Mouse (Mus musculus) liver, embryonic 12.5 days (tissue): ENCODE results near the gene Epn3. TPM values are rescaled to one million over a fixed set of nuclear protein-coding genes. Genes with fewer than 3 reads are reported as not detected.

Experiments used
- ATAC-seq: fragments of 200-750 bp; cut with Nextera tagmentation; 2 replicates; pipeline ENCODE4 v1.8.0; 2017; ENCODE audit warnings: moderate number of reproducible peaks, mild to moderate bottlenecking, moderate library complexity
- H3K27ac ChIP-seq: fragments of 300-500 bp; sonication (generic); 2 replicates; pipeline ENCODE4 v1.5.1; 2016; ENCODE audit warnings: mild to moderate bottlenecking
- H3K27me3 ChIP-seq: fragments of 300-500 bp; sonication (generic); replicated peaks from 2 replicates; pipeline ENCODE4 v1.6.1; 2016; ENCODE audit warnings: mild to moderate bottlenecking, moderate library complexity
- H3K36me3 ChIP-seq: fragments of 300-500 bp; sonication (generic); 2 replicates; pipeline ENCODE4 v1.6.1; 2016; ENCODE audit warnings: mild to moderate bottlenecking, moderate library complexity
- H3K4me1 ChIP-seq: fragments of 300-500 bp; sonication (generic); 2 replicates; pipeline ENCODE4 v1.6.1; 2016
- H3K4me2 ChIP-seq: fragments of 300-500 bp; sonication (generic); 2 replicates; pipeline ENCODE4 v1.6.1; 2016; ENCODE audit warnings: mild to moderate bottlenecking, moderate library complexity
- H3K4me3 ChIP-seq: fragments of 300-500 bp; sonication (generic); 2 replicates; pipeline ENCODE4 v1.5.1; 2016; ENCODE audit warnings: mild to moderate bottlenecking, moderate library complexity
- H3K9ac ChIP-seq: fragments of 300-500 bp; sonication (generic); 2 replicates; pipeline ENCODE4 v1.6.1; 2016; ENCODE audit warnings: mild to moderate bottlenecking, moderate library complexity
- H3K9me3 ChIP-seq: fragments of 300-500 bp; sonication (generic); replicated peaks from 2 replicates; pipeline ENCODE4 v1.6.1; 2016; ENCODE audit warnings: mild to moderate bottlenecking, moderate library complexity
- WGBS: fragments of 180-500 bp; shearing (Covaris S2); methylation state at CpG from one replicate; pipeline ENCODE4 v1.1.7; 2016; ENCODE audit not compliant: insufficient replicate concordance; 5-methylcytosine and 5-hydroxymethylcytosine counted together
- polyA plus RNA-seq: library from polyadenylated mRNA; unstranded; fragments of >200 nt; fragmentation: Nextera tagmentation; extraction: Ambion mirVana; gene quantifications from 2 replicates; pipeline ENCODE4 v1.2.1, GENCODE M21; 2016

The Epn3 gene
- polyA plus RNA-seq, 1 experiment from 2014 or later = not detected

GRCm38 (mm10) chr11:94475722-94476121 is 24.1 kb downstream of the Epn3 start:
- H3K27me3 ChIP-seq = peaks cover 98% of the 10 kb centered on the region
- no peaks in the 10 kb centered on the region for H3K36me3 ChIP-seq
- no peak for ATAC-seq
- H3K4me1 ChIP-seq = peaks cover 23% of the 10 kb centered on the region
- H3K4me2 ChIP-seq = no peak overlapping the region
- no peaks in the 10 kb centered on the region for H3K9me3 ChIP-seq
- H3K9ac ChIP-seq = no peak overlapping the region
- H3K4me3 ChIP-seq = no peak overlapping the region
- H3K27ac ChIP-seq = no peak overlapping the region
- WGBS = 23% methylated on average over 11 of the region's 11 CpGs

GRCm38 (mm10) chr11:94474544-94474910 is 25.2 kb downstream of the Epn3 start:
- peak overlapping the region; percentile 76 for H3K4me2 ChIP-seq
- peak overlapping the region; percentile 52 for H3K4me3 ChIP-seq
- H3K9me3 ChIP-seq = no peaks in the 10 kb centered on the region
- 5% methylated on average over 11 of the region's 11 CpGs for WGBS
- H3K9ac ChIP-seq = no peak overlapping the region
- no peak overlapping the region for H3K27ac ChIP-seq
- H3K36me3 ChIP-seq = no peaks in the 10 kb centered on the region
- peaks cover 25% of the 10 kb centered on the region for H3K4me1 ChIP-seq
- peaks cover 100% of the 10 kb centered on the region for H3K27me3 ChIP-seq
- peak; percentile 14; the same call in 1 of the 2 replicates for ATAC-seq

- under 1% methylated on average over 49 of the region's 71 CpGs for WGBS
- H3K27ac ChIP-seq = no peak within 1 kb of the TSS
- H3K9ac ChIP-seq = peak within 1 kb of the TSS; percentile 35; the same call in 1 of the 2 replicates
- peaks cover 100% of the 10 kb centered on the region for H3K27me3 ChIP-seq
- H3K9me3 ChIP-seq = no peaks in the 10 kb centered on the region
- peak within 1 kb of the TSS; percentile 52 for H3K4me3 ChIP-seq
- peaks cover 30% of the 10 kb centered on the region for H3K4me1 ChIP-seq
- peak within 1 kb of the TSS; percentile 76 for H3K4me2 ChIP-seq
- H3K36me3 ChIP-seq = no peaks in the 10 kb centered on the region
- peak; percentile 82 for ATAC-seq
Measured at GRCm38 (mm10) chr11:94473707-94474543, 25.8 kb downstream of the Epn3 start, which contains the start of gene Cacna1g. Gene Cacna1g, minus strand, starts transcription at chr11:94474198.

DNA sequence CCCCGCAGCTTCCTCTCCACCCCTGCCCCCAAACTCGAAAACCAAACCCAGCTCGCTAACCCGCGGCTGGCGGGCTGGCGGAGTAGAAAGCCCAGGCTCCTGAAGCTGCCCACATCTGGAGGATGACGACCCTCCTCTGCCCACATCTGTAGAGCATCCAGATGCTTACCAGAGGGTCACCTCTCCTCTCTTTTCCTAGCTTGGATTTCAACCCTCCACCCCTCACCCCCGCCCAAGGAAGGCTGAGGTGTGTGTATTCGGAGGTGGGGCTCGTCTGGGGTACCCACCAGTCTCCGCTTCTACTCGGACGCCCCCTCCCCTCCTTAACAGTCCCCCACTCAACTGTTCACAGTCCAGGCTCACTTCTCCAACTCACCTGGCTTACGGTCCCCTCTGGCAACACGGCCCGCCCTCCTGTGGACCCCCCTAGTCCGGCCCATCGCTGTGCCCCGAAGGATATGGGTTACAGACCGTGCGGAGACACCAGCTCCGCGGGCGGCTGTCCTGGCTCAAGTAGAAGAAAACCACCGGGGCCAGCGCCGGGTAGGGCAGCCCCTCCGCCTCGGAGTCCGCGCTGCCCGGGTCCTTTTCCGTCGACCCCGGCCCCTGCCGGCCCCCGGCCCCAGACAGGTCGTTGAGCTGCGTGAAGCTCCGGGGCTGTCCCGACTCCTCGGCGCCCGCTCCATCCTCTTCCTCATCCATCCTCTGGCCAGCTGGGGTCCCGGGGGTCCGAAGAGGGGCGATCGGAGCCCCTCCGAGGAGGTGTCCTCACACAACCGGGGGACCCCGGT is 26.7 kb downstream of the Epn3 start:
- H3K27ac ChIP-seq = no peak overlapping the region
- no peak; the same call in 1 of the 2 replicates for ATAC-seq
- peak overlapping the region; percentile 76 for H3K4me2 ChIP-seq
- H3K4me1 ChIP-seq = peaks cover 30% of the 10 kb centered on the region
- H3K27me3 ChIP-seq = peaks cover 100% of the 10 kb centered on the region
- H3K9ac ChIP-seq = peak overlapping the region; percentile 35; the same call in 1 of the 2 replicates
- H3K9me3 ChIP-seq = no peaks in the 10 kb centered on the region
- no peaks in the 10 kb centered on the region for H3K36me3 ChIP-seq
- peak overlapping the region; percentile 52 for H3K4me3 ChIP-seq
- 2% methylated on average over 52 of the region's 52 CpGs for WGBS

GRCm38 (mm10) chr11:94472585-94472915 is 27.2 kb downstream of the Epn3 start:
- Histone ChIP-seq H3K27me3 (peaks cover 99% of the 10 kb centered on the region), H3K9ac (no peak overlapping the region), H3K27ac (no peak overlapping the region), H3K4me1 (peaks cover 33% of the 10 kb centered on the region), H3K4me2 (peak overlapping the region; percentile 76), H3K4me3 (peak overlapping the region; percentile 52), H3K36me3 (no peaks in the 10 kb centered on the region), H3K9me3 (no peaks in the 10 kb centered on the region)
- WGBS = 1% methylated on average over 15 of the region's 15 CpGs
- no peak for ATAC-seq

GRCm38 (mm10) chr11:94471740-94472584 is 27.8 kb downstream of the Epn3 start:
- ATAC-seq = no peak
- Histone ChIP-seq H3K4me3 (peak overlapping the region; percentile 52; the same call in 1 of the 2 replicates), H3K27ac (no peak overlapping the region), H3K9me3 (no peaks in the 10 kb centered on the region), H3K4me2 (peak overlapping the region; percentile 76), H3K36me3 (no peaks in the 10 kb centered on the region), H3K9ac (no peak overlapping the region), H3K4me1 (peaks cover 33% of the 10 kb centered on the region), H3K27me3 (peaks cover 98% of the 10 kb centered on the region)
- WGBS = 5% methylated on average over 17 of the region's 17 CpGs

DNA sequence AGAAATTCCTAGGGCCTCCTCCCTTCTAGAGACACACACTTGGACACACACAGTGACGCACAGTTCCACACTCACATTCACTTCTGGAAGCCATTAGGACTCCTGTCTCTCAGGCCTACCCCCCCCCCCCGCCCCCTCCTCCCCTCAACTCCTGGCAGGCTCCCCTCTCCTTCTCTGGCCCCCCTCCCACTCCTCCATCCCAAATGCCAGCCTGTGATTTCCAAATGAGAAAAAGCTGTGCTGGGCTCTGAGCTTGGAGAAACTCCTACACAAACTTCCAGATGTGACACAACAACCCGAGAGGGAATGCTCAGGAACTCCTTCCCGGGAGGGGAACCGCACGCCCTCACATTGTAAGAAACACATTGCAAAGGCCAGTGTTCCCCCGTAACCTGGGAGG is 29.4 kb downstream of the Epn3 start:
- no peaks in the 10 kb centered on the region for H3K36me3 ChIP-seq
- H3K9me3 ChIP-seq = no peaks in the 10 kb centered on the region
- H3K27ac ChIP-seq = no peak overlapping the region
- no peak overlapping the region for H3K4me3 ChIP-seq
- 45% methylated on average over 6 of the region's 7 CpGs for WGBS
- peaks cover 97% of the 10 kb centered on the region for H3K27me3 ChIP-seq
- no peak overlapping the region for H3K9ac ChIP-seq
- H3K4me2 ChIP-seq = no peak overlapping the region
- peaks cover 34% of the 10 kb centered on the region for H3K4me1 ChIP-seq
- ATAC-seq = no peak

GRCm38 (mm10) chr11:94469136-94470064 is 30.4 kb downstream of the Epn3 start:
- H3K4me2 ChIP-seq = no peak overlapping the region
- no peaks in the 10 kb centered on the region for H3K9me3 ChIP-seq
- 35% methylated on average over 7 of the region's 9 CpGs for WGBS
- no peak overlapping the region for H3K27ac ChIP-seq
- H3K4me1 ChIP-seq = peaks cover 42% of the 10 kb centered on the region
- no peak for ATAC-seq
- H3K9ac ChIP-seq = no peak overlapping the region
- no peaks in the 10 kb centered on the region for H3K36me3 ChIP-seq
- no peak overlapping the region for H3K4me3 ChIP-seq
- H3K27me3 ChIP-seq = peaks cover 97% of the 10 kb centered on the region

DNA sequence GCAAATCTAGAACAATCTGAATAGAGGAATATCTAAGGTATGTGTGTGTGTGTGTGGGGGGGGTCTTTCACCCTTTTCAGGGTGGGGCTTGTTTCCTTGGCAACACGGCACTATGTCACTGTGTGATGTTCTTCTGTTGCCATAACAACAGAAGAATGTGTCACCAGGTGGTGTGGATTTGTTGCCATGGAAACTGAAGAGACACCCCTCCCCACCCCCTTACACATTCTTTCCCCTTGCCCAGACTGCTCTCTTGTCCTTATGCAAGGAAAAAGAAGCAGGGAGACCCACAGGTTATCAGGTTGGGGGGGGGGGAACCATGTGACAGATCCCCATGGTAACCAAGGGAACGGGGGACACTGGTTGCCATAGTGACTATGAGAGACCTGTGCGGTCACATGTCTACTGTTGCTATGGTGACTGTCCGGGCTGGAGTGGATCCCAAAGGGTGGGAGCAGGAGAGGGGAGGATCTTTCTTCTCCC is 31.2 kb downstream of the Epn3 start:
- ATAC-seq = no peak
- no peak overlapping the region for H3K27ac ChIP-seq
- peaks cover 97% of the 10 kb centered on the region for H3K27me3 ChIP-seq
- no peaks in the 10 kb centered on the region for H3K36me3 ChIP-seq
- no peak overlapping the region for H3K9ac ChIP-seq
- 35% methylated on average over 4 of the region's 4 CpGs for WGBS
- H3K4me2 ChIP-seq = no peak overlapping the region
- H3K4me1 ChIP-seq = peaks cover 41% of the 10 kb centered on the region
- H3K9me3 ChIP-seq = no peaks in the 10 kb centered on the region
- no peak overlapping the region for H3K4me3 ChIP-seq

DNA sequence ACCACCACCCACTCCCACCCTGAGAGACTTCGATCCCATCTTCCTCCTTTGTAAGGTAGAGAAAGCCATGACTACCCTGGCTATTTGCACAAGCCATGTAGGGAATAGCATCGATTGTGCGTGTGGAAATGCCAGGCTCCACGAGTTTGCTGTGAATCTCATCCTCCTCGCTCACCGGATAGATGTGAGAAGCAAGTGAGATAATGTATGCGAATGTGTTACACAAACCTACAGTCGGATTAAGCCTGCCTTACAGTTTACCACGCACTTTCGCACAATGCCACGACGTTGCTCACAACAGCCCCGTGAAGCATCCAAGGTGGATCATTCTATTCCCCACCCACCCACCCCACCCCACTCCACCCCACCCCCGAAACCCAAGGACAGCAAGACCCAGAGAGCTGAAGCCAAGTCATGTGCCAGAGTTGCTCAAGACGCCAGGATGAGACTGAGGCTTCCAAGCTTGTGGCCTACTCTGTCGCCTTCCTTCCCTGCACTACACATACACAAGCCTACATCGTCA is 33.4 kb downstream of the Epn3 start:
- Histone ChIP-seq H3K4me1 (peaks cover 28% of the 10 kb centered on the region), H3K27me3 (peaks cover 91% of the 10 kb centered on the region), H3K4me2 (no peak overlapping the region), H3K27ac (no peak overlapping the region), H3K36me3 (no peaks in the 10 kb centered on the region), H3K9ac (no peak overlapping the region), H3K4me3 (no peak overlapping the region), H3K9me3 (no peaks in the 10 kb centered on the region)
- ATAC-seq = no peak
- WGBS = 73% methylated on average over 17 of the region's 17 CpGs
